Mouse (Mus musculus) E14TG2a.4 (cell line): Measurements from ENCODE around the gene Gucy2d.

Experiments
- CTCF ChIP-seq: conservative IDR thresholded peaks from 2 replicates; pipeline ENCODE4 v1.5.1; 2014; ENCODE audit warnings: low read length
- NANOG ChIP-seq: IDR thresholded peaks from 2 replicates; pipeline ENCODE4 v1.6.1; 2014; ENCODE audit warnings: borderline replicate concordance, low read length, mixed read lengths
- POU5F1 ChIP-seq: IDR thresholded peaks from 2 replicates; pipeline ENCODE4 v1.6.1; 2014; ENCODE audit warnings: low read length, borderline replicate concordance

- no peak for TF ChIP-seq CTCF
- no peak for TF ChIP-seq NANOG
- TF ChIP-seq POU5F1: no peak
Measured at GRCm38 (mm10) chr7:98486471-98486917, 46.3 kb downstream of the Gucy2d start.
